Mouse (Mus musculus) gastrocnemius, adult 18-20 months (tissue): ENCODE data around the gene Elmo1. TPM values are rescaled to one million over a fixed set of nuclear protein-coding genes. Genes with fewer than 3 reads are reported as not detected.

Experiments used
- DNase-seq: peaks from one replicate; pipeline ENCODE4 v3.0.0; 2021; ENCODE audit warnings: low spot score
- total RNA-seq, 2 experiments: library from RNA; stranded (reverse); gene quantifications; 2 replicates each; pipeline ENCODE4 v1.2.3; 2021

The Elmo1 gene
- total RNA-seq, 2 experiments from 2014 or later = 2.0 to 2.7 TPM

DNA sequence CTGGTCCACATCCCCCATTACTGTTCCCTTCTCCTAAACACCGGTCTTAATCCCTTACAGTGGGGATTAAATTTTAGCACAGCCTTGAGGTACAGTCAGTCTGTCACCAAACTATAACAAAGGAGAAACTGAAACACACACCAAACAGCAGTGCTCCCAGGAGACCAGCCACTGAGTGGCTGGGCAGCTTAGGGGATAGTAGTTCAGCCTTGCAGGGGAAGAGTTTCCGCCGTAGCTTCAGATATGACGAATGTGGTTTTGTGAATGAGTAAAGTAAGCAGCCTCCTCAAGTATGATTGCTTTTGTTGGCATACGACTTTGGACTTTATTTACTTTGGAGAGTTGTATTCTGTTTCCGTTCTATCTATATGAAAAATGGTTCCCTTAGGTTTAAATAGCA is 281.1 kb downstream of the Elmo1 start:
- DNase-seq = no peak

DNA sequence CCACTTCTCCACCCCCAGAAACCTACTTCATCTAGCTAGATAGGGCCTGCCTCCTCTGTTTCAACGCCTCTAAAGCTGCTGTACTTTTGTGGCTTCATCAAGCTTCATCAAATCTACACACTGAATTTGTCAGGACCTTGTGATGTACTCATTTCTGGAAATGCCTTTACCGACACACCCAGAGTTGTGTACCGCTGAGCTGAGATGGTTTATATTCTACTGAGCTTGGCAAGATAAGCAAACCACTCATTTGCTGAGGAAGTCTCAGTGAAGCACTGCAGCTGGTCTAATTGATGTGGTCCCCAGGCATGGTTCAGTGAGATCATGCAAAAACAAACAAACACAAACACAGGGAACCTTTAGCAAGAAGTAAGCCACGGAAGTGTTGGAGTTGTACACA is 281.9 kb downstream of the Elmo1 start:
- DNase-seq = no peak

DNA sequence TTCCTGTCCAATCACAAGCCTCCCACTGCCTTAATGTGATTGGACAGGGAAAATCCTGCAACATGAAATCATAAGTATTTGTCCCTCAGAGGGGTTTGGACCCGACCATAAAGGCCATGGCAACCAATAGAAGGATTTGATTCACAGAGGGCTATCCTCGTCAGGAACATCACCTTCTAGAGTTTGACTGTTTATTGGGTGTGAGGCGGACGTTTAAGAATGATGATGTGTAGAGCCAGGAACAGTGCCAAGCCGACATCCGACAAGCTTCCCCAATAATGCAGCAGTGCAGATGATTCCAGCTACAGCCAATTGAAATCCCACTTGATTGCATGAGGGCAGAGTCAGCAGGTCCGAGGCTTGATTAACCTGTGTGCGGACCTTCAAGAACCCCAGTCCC is 288.5 kb downstream of the Elmo1 start:
- DNase-seq = no peak

DNA sequence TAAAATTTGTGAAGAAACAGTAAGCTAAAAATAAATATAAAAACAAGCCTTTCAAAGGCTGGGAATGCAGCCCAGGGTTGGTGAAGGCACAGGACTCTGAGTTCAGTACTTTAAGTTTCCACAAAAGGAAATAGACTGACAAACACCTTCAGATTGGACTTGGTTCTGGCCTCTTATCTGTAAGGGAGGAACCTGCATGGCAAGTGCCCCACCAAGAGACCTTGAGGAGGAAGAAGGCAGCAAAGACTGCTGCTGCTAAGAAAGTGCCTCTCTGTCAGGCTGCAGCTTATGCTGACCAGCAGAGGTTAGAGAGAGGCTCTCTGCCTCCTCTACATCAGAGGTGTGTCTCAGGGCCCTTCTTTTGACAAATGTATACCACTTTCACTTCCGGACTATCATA is 293.5 kb downstream of the Elmo1 start:
- no peak for DNase-seq

DNA sequence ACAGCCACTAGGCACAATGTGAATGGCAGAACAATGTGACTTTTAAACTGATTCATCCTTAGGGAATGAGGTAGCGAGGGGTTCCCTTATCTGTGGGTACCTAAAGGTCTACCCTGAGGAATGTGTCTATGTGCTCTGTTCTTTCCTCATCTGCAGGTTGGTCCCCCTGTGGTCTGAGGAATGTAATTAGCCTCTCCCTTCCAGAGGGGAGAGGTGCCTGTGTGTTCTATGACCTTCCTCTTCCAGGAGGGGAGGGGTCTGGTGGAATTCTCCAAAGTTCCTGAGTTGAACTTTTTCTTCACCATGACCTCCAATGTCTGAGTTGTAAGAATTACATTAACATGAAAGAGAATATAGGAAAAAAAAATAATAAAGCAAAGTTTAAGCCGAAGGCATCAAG is 294.4 kb downstream of the Elmo1 start:
- DNase-seq = no peak

DNA sequence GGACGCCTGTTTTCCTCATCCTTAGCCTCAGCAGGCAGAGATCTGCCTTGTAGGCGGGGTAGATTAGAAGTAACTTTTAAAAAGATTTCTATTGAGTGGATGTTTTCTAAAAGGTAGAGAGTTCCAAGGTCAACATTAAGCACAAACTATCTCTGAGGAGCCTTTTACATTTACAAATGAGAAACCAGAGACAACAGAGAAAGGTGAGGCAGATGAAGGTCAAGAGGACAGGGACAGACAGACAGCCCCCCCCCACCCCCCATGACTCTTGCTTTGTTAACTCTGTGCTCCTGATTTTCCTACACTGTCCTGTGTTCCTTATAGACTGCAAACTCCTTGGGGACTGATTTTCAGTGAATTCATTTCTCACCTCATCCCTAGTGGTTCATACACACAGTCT is 295.0 kb downstream of the Elmo1 start:
- DNase-seq = no peak

DNA sequence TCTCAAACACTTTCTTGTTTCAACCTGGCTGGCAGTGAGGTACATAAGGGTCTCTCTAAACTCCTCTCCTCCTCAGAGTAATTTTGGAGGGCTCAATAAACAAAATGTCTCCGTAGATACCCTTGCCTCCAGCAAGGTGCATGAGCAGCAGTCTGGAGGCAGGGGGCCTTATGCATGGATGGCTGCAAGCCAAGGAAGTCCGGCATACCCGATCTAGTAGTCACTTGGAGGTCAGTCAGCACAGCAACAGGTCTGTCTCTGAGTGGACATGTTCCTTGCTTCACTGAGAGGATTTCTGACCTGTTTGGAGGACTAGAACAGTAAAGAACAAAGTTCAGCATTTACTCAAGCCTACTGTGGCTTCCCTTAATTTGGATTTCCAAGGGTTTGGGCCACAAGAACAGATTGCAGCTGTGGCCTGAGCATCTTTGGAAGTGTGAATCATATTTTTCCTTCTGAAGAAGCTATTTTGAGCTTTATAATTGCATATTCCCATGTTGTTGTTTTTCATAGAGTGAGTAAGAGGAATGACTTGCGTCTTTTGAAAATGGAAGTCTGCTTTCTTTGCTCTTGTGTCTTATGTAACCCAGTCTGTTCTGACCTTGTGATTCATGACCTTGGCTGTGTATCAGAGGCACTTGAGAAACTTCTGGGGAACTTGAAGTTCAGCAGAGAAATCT is 296.2 kb downstream of the Elmo1 start:
- DNase-seq = peak; percentile 35

DNA sequence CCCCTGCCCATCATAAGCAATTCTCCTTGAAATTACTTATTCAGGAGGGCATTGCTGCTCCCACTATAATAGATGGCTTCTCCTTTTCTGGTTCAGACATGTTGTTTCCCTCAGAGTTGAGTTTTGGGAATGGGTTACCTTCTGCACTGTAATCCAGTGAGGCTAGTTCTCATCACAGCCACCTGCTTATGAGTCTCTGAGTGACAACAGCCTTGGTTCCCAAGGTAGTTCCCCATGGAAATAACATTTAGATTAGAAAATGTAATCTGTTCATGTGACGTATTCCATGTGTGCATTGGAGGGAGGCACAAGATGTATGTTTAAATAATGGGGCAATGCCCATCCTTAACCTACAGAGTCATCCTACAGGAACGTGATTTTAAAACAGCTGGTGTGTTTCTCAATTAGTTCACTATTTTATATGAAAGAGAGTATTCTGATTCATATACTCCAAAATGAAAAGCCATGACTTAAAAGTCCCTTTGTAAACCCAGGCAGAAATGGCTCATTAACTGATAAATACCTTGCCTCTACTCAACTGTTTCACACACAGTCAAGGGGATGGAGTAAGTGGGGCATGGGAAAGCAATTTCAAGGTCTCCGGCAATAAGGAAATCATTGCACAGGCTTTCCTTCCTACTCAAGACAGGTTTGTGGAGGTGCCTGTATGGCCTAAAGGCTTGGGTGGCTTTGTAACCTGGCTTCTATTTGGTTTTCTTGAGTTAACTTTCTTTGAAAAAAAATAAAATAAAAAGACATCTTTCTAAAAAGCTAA is 302.6 kb downstream of the Elmo1 start:
- DNase-seq = no peak

DNA sequence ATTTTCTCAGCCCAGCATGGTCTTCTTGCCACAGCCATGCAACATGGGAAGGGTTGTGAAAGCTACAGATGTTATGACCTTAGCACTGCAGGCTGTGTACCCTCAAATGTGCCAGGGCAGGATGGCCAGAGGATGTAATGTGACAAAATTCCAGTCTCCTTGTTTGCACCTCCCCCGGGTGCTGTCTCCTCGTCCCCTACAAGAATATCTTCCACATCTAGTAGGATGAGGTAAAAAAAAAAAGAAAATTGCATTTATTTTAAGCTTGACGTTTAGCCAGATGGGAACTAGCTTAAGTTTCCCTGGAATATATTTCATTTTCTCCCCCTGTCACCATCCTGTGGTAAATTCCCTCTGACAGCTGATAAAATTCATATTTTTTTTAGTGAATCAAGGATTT is 307.3 kb downstream of the Elmo1 start:
- DNase-seq = no peak

DNA sequence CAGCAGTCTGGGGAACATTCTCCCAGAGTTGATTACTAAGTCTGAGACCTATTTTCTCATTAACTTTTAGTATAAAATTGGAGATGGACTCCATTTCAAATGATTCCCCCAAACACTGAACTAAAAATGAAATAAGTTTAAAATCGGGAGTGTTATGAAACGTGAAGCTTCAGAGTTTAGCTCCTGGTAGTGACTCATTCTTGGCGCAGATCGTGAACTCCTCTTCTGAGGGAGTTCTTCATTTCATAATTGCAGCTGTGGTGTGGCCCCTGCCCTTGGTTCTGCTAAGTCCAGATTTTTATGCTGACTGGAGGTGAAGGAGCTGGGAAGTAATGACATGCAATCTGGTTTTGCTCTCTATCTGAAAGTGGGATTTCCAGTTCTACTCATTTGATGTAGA is 307.9 kb downstream of the Elmo1 start:
- peak; percentile 45 for DNase-seq

DNA sequence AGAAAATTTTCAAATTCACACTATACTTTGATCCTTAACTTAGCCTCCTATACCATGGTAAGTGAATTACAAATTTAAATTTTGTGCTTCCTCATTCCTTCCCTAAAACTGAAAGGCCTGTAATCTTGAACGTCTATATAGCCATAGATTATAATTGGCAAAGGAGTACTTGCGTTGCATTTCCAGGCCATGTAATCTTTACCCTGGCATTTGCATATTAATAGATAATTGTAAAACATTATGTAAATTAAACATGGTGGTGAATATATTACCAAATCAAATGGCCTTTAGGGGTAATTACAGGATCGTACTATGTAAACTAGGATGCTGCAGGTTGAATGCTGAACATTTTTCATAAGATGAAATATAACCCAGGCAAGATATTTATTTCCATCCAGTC is 314.1 kb downstream of the Elmo1 start:
- no peak for DNase-seq

DNA sequence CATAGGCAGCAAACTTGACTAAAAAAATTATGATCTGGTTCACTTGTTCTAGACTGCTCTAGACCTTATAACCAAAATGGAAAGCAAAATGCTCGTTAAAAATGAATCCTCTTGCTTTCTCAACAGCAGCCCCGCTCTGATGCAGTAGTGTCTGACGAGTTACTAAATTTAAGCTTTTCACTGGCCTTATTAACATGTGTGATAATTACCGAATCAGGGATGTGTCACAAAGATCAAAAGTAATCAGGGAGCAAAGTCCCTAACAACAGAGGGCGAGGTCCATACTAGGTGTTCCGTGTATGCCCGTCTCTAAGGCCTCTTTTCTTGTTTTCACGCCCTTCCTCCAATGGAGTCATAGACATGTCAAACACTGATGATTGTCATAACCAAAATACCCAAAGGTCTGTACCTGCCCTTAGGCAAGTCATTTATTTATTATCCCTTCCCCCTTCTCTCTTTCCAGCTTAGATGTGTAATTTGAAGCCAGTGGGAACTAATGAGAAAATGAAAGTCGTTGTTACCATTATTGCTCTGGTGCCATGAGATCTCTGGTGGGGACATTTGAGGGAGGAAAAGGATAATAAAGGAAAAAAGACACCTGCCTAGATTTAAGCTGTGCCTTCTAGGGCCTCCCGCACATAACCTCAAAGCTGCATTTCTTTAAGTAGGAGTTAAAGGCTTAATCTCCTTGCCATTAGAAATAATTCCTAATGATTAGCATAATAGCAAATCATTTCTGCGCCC is 316.2 kb downstream of the Elmo1 start:
- DNase-seq = no peak

DNA sequence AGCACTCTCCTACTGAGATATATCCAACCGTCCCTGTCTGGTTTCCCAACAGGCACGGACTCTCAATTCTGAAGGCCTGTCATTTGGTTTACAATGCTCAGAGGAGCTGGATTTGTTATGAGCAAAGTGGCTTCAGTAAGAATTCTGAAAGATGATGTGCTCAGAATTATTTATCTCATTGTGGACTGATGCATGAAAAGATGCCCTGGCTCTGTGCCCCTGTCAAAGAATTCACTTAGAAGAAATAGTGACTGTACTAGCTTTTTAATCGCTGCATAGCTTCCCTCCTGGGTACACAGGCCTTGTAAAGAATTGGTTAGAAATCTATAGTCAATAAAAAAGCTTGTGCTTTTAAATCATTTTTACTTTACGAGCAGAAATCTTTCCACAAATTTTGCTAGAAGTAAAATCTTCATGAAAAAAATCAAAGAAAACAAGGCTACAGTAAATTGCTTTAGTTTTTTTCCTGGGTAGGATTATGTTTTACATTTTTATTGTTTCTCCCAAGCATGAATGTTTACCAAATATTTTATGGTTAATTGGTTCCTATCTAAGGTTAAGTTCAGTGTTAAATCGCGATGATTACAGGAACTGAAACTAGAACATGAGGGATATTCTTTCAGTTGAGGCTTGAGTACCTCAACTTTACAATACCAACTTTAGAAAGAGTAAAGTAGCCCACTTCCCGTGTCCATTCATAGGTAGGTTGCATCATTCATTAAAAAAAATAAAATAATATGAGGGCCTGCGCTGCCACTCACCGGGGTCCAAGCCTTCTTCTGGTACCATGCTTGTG is 320.1 kb downstream of the Elmo1 start:
- no peak for DNase-seq

DNA sequence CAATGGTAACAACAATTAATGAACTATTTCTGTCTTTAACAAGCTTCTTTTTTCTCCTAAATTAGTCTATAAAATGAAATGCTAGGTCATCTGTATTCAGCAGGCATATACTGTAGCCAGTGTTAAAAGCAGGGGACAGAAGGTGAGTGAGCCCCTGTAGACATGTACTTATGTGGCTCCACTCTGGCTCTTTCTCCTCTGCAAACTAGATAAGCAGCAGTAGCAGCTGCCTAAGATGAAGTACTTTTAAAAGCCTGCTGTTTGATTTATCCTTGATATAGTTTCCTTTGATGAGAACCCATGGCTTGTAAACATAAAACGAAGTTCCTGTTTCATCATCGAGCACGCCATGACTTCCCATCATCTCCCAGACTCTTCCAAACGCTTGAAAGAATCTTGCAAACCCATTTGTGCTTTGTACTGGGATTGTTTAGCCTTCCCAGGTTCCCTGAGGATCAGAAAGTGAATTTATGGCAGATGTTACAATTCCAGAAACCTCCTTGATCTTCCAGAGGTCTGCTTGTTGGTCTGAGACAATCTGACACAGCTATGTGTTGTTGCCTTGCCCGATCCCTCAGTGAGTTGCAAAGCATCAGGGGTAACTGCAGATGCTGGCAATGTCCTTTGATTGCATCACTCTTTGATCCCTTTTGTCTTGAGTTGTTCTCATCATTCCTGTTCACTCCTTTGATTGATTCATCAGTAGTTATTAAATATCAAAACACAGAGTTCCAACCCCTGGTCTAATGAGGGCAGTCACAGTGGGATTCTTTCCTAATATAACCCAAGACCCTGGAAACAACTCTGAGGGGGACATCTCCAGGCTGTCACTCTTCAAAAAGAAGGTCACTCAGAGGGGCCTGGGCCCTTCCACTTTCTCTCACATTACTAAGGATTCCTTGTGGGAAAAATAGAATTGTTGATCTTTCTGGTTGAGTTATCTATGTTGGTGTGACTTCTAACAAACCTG is 326.6 kb downstream of the Elmo1 start:
- no peak for DNase-seq

DNA sequence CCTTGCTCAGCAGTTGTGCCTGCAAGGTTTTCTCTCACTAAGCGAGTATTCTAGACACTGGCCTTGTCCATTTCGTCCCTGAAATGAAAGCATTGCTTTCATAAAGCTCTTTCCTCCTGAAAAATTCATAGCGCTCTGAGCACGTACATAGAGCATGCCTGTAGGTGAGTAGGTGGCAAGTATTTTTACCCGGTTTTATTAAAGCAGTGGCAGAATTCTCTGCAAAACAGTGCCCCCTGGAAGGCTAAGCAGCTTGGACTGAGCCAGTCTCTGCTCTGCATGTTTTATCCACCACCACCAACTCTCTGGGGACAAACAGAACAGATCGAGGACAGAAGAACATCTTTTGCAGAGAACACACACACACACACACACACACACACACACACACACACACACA is 340.6 kb downstream of the Elmo1 start:
- DNase-seq = no peak

DNA sequence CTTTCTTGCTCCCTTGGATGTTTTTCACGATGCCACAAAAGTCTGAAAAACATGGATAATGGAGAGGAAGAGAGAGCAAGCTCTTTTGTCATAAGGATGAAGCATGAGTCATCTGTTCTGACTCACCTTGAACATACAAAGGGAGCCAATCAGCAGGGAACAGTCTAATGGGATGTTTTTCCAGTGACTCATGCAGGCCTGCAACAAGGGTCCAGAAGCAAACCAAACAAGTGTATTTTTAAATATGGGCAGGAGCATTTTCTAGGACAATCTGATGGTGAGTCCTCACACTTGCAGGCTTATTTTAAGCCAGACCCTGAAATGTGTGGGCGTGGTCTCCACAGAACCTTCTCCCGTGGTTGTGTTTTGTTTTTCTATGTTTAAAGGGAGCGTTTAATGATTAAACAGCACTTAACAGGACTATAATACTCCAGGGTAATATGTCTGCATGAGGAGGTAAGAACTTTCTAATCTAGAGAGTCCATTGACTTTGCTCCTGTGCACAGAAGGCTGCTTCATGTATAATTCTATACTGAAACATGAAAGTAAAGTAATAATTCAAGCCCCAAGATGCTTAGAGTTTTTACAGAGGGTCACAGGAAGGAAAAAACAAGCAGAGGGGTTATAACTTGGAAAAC is 342.9 kb downstream of the Elmo1 start:
- no peak for DNase-seq

DNA sequence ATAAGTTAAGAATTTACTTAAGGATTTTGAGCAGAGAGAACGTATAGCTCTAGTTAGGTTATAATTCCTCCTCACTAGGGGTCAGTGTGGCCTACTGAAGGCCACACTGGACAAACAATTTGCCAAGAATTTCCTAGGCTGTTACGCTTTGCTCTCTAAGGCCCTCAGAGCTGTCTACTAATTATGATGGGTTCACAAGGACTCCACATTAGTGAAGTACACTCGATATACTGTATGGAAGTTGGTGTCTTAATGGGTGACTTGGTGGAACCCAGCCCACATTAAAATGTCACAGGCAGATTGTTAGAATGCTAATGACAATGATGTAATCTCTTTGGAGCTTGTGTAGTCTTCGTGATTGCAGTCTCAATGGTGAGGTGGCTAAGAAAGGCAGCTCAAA is 343.7 kb downstream of the Elmo1 start:
- DNase-seq = no peak

DNA sequence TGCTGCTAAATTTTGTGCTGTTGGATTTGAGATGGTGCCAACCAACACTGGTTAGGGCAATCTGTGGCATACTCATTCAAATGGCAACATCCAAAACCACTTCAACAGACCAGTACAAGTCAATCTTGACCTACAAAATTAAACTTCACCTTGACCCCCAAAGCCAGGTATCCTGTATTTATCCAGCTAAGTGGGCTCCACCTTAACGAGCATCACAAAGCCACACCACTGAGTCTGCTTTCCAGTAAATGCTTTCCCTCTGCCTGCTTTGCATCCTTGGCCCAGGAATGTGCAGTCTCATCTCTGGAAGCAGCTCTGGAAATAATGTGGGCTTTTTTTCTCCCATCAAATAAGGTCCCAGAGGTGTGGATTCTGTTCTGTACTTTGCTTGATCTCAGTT is 349.1 kb downstream of the Elmo1 start:
- DNase-seq = no peak

DNA sequence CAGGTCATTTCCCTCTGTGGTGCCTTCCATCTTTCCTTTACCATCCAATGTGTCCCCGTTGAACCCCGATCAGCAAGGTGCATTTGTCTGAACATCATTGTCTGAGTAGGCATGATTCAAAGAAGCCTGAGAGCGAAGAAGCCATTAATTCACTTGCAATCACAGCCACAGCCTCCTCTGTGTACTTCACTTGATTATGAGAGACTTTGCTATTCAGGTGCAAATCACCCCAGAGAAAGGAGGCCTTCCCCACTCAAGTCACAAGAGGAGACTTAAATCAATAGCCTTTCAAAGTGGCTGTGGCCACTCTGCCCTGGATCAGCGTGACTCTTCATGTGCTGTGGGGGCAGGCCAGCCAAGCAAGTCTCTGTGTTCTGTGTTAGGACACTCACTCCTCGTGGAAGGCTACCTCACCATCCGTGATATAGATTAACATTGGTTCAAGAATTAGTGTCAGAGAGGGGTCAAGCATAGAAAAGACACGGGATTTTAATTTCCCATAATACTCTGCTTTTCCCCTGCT is 360.5 kb downstream of the Elmo1 start:
- DNase-seq = no peak

DNA sequence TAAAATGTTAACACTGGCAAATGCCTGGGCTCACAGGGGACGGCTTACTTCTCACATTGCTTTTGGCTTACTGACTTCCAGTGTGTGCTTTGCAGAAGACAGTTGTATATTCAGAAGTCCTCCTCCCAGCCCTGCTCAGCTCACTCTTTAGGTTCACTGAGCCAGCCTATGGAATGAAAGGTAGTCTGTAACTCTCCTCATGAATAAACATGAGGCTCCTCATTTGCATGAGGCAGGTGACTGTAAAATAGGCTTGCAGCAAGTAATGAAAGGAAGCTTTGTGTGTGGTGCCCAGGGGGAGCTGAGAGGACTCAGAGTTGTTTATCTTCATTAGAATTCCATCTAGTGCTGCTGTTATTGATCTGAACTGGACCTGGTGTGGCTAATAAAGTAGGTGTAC is 364.0 kb downstream of the Elmo1 start:
- no peak for DNase-seq
